Mouse (Mus musculus) WW6 (cell line): ENCODE measurements around the gene Jak3.
"Not testable (repeated sequence)": the region's sequence is repeated elsewhere in the genome, so short reads cannot be mapped to it uniquely, and the experiment has no call there.

ENCODE experiments used
- DNase-seq: peaks from one replicate; pipeline ENCODE4 v3.0.0-alpha.2; 2013; ENCODE audit warnings: low read depth, low spot score

Jak3 gene

GRCm38 (mm10) chr8:71686143-71686734 is 10.1 kb downstream of the Jak3 start:
- no peak for DNase-seq

- no peak for DNase-seq
Measured at GRCm38 (mm10) chr8:71687616-71688015, 11.5 kb downstream of the Jak3 start.

DNA sequence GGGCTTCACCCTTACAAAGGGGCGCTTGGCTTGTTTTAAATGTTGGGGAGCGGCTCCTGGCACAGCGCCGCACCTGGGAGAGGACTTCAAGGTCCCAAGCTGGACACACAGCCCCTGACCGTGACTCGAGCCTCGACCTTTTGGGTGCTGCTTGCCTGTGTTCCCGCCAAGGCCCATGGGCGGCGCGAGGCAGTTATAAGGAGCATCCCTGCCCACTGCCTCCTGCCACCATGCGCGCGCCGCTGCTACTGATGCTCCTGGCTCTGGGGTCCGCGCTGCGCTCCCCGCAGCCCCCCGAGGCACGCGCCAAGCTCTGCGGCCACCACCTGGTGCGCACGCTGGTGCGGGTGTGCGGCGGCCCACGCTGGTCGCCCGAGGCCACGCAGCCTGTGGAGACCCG is 12.9 kb downstream of the Jak3 start, which contains the start of gene Insl3:
TSS of gene Insl3 (plus strand) at position 187 of the 400 bp plus-strand sequence.
- DNase-seq: no peak

- no peak for DNase-seq
Measured at GRCm38 (mm10) chr8:71692509-71692908, 16.4 kb downstream of the Jak3 start.

DNA sequence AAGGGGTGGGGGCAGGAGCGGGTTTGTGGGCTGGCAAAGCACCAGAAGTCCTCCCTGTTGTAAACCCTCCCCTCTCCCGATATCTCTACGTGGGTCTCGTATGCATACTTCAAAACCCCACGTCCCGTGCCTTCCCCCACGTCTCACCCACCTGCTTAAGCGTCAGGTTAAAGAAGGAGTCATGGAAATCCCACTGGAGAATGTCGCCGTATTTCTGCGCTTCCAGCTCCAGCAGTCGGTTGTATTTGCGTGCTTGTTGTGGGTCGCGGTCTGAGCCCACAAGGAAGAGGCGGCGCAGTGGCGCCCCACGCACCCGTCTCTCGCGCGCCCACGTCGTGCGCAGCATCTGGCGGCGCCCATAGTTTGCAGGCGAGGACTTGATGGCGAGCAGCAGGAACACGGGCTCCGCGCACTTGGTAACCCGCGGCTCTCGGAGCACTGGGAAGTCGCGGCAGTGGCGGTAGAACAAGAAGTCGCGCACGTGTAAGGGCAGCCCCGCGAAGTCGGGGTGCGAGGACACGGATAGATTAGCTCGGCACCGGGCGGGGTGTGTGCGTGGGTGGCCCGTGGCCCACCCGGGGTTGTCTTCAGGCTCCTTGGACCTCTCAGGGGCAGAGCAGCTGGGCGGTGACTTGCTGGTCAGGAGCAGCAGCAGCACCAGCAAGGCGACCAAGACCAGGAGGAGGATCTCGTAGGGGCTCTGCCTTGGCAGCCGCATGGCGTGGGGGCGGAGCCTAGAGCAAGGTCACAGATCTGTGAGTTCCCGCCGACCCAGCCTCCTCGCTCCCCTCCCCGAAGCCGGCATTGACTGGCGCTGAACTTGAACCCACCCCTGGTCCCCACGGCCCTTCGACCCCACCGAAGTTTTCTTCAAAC is 17.3 kb downstream of the Jak3 start:
- DNase-seq: no peak

- DNase-seq: not testable (repeated sequence)
Measured at GRCm38 (mm10) chr8:71695456-71695855, 19.4 kb downstream of the Jak3 start.

DNA sequence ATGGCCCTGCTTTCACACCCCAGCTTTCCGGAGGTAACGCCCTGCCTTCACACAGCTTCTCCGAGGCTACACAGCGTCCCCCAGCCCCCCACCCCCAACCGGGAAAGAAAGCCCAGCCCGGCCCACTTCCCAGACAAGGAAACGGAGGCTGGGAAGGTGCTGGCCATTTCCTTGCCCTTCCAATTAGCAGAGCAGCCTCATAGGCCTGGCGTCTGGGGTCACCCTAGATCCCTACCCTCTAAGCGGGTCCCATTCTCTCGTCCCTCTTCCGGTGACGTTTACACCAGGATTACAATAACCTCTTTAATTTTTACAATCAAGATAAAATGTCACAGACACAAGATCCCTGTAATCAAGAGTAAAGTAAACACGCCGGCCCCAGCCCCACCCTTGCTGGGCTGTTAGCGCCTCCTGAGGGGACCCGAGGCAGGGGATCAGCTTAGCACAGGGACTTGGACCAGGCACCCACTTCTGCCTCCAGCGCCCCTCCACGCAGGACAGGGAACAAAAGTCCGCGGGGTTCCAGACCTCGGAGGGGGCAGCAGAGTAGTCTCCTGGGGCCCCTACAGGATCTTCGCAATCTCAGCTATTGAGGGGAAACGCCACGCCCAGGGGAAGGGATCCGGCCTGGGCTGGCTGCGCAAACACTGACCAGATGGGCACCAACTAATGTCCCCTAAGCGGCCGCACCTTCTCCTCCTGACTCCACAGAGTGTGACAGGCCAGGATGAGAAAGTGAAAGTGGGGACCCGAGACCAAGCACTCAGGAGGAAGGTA is 24.6 kb downstream of the Jak3 start:
- DNase-seq: no peak

- DNase-seq: no peak
Measured at GRCm38 (mm10) chr8:71701414-71702086, 25.5 kb downstream of the Jak3 start, which contains the start of gene B3gnt3. Gene B3gnt3, minus strand, starts transcription at chr8:71701789.

DNA sequence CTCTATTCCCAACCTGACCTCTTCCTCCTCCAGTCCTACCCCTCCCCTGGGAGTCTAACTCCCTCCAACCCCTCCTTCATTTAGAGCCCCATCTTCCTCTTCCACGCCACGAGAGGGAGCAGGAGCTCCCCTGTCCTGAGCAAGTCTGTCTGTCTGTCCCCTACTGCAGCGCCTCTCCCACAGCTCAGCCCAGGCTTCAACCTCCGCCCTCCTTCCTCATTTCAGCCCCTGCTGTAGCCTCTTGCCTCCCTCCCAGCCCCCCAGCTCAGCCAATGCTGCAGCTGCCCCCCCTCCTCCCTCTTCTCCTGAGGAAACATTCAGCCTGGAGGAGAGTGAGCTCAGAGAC is 26.0 kb downstream of the Jak3 start:
- no peak for DNase-seq

GRCm38 (mm10) chr8:71702923-71703322 is 26.8 kb downstream of the Jak3 start:
- no peak for DNase-seq

GRCm38 (mm10) chr8:71703400-71703799 is 27.3 kb downstream of the Jak3 start:
- DNase-seq: not testable (repeated sequence)

DNA sequence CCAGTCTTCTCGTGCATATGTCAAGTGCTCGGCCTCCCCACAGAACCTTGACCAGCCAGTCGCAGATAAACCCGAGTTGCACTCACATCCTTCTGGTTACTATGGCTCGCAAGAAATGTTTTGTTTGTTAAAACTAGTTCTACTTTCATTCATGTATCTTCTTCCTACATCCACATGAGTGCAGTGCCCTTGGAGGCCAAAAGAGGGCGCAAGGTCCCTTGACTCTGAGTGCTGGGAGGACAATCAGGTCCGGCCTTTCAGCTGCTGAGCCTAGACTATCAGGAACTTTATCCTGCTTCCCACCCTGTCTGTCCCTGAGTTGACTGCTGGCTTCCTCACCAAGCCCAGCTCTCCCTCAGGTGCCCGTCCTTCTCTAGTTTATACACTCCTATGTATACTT is 31.8 kb downstream of the Jak3 start:
- DNase-seq: no peak

GRCm38 (mm10) chr8:71709134-71709799 is 33.2 kb downstream of the Jak3 start:
- no peak for DNase-seq

GRCm38 (mm10) chr8:71709800-71710446 is 33.8 kb downstream of the Jak3 start:
- peak; percentile 84 for DNase-seq

DNA sequence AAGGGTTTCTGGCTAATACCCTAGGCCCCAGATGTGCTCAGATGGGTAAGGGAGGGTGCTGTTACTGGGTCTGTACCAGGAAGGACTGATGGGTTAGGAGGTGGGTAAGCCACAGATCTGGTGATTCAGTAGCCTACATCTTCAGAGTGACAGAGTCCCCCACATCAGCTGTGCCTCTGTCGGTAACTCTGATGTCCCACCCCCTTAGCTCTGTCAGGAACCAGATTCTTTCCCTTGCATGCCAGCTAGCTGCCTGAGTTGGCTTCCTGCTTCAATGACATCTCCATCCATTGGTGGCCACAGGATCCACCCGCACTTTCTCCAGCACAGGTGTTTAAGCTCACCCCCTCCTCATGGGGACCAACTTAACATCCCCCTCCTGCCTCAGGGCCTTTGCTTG is 35.5 kb downstream of the Jak3 start:
- no peak for DNase-seq

DNA sequence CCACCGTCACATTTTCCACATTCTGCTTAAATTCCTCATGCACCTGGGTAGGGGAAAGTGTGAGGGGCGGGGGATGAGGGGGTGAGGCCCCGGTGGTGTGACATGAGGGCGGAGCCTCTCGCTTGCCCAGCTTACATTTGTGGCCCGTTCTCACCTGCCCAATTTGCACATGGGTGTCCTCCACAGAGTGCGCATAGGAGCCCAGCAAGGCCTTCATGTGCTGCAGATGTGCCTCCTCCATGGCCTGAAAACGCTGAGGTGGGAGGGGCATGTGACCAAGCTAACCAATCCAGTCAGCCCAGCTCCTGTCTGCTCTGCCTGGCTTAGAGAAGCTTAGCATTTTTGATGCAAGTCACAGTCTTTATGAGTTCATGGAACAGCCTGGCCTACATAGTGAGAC is 39.4 kb downstream of the Jak3 start:
- no peak for DNase-seq

DNA sequence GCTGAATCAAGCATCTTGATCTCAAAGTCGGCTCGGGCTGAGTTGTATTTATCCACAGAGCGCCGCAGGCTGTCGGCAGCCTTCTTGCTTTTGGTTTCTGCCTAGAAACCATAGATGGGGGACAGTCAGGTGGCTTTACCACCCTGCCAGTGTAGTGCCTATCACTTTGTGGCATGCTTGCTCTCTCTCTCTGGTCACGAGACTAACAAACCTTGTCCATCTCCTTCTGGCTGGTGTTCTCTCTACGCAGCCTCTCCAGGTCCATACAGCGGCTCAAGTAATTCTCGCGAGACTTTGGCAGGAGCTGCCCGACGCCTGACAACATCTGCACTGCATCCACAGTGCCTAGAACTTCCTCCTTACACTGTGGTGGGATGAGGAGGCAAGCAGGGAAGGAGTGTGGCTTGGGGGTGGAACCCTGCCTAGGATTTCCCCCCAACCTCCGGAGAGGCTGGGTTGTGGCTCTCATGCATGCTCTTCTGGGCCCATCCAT is 40.5 kb downstream of the Jak3 start:
- DNase-seq: no peak

- no peak for DNase-seq
Measured at GRCm38 (mm10) chr8:71717096-71717495, 41.0 kb downstream of the Jak3 start.

DNA sequence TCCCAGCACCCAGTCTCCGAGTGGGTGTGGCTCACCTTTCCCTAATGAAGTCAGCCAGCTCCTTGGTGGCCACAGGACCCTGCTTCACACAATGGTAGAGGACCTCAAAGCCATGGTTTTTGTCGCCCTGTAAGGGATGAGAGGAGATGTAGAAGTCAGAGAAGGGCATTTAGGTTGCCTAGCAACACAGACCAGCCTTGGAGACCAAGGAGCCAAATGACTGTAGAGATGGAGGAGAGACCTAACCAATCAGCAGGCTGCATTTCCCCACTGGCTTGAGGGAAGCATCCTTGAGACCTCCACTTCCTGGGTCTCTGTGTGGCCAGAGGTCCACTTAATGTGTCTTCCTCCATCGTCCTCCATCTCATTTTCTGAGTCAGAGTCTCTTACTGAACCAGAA is 42.2 kb downstream of the Jak3 start:
- DNase-seq: no peak

DNA sequence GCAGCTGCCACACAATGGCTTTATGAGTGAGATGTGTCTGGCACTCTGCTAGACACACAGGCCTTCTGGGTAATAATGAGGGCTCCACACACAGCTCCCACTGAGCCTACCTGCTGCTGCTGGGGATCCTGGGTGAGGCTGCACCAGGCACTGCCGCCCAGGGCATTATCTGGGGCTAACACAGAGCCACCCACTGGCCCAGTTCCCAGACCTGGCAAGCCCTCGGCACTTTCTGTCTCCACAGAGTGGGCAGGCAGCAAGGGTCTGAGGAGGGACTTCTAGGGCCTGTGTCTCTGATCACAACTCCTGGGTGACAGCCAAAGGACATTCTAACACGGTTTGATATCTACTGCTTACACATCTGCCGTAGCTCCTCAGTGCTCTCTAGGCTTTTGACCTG is 43.1 kb downstream of the Jak3 start:
- DNase-seq: no peak
